Mouse (Mus musculus): ENCODE data around the gene Pdlim1. TPM values are rescaled to one million over a fixed set of nuclear protein-coding genes. Genes with fewer than 3 reads are reported as not detected.
"Not testable (repeated sequence)": the region's sequence is repeated elsewhere in the genome, so short reads cannot be mapped to it uniquely, and the experiment has no call there.

The Pdlim1 gene
- total RNA-seq, 2 experiments from 2014 or later, result 16.6 to 16.9 TPM

DNA sequence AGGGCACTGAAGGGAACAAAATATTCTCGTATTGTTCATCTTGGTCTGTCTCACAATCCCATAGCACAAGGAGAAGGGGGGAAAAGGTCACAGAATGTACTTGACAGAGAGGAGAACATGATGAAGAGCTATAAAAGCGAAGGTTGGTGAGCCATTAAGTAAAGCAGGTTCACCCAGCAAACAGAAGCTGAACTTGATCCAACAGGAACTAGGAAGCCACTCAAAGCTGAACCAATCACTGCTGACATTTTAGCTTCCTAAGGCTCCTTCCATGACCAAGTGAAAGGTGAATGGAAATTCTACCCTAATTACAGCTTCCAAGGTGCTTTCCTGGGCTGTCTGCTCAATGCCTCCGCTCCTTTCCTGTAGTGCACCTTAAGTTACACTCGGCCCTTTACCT lies 20.5 kb downstream of the Pdlim1 start:
- DNase-seq (ENCODE audit: low spot score in 2 of 2), result no peak
- intact Hi-C loops (cut with DNase I), result no loop called here

DNA sequence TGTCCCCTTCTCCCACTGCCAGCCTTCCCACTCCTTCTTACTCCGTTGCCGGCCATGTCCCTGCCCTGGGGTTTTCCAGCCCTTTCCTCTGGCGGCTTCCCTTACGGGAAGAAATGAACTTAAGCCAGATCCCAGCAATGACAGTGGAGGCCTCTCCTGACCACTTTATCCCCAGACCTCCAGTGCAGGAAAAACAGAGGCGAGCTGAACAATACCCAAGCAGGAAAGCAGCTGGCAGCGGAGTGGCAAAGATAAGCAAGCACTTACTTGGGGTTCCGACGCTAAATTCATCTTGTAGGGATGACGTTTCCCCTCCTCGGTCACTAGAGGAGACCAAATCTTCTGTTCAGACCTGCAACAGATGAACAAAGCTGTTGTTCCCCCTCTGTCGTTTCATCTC lies 22.3 kb downstream of the Pdlim1 start:
- intact Hi-C loops (cut with DNase I), result no loop called here
- no peak for DNase-seq (ENCODE audit: low spot score in 2 of 2)

DNA sequence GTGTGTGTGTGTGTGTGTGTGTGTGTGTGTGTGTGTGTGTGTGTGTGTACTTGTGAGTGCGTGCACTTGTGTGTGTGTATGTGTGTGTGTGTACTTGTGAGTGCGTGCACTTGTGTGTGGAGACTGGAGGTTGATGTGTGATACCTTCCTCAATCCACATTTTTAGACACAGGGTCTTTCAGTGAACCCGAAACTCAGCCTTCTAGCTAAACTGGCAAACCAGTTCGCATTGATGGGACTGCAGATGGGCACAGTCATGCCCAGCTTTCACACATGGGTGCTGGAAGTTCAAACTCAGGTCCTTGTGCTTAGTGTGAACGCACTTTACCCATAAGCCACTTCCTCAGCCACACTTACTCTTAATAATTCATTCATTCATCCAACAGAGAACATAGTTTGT lies 23.2 kb downstream of the Pdlim1 start:
- intact Hi-C loops (cut with DNase I), result no loop called here
- DNase-seq (ENCODE audit: low spot score in 2 of 2), result no peak

DNA sequence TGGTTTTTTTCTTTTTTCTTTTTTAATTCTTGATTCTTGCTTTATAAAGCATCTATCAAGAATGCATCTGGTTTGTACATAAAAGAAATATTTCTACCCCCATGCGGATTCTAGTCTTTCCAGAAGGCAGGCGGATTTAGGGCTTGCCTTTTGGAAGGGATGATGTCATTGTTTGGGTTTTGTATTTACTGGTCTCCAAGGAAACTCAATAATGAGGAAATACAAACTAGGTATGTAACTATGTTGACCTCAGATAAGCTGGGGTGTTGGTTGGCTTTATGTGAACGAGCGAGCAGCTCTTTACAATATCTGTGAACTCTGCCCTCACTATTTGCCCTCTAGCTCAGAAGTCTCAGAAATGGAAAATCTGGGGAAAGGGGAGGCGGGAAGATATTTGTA lies 24.4 kb downstream of the Pdlim1 start:
- intact Hi-C loops (cut with DNase I), result no loop called here
- no peak for DNase-seq (ENCODE audit: low spot score in 2 of 2)

DNA sequence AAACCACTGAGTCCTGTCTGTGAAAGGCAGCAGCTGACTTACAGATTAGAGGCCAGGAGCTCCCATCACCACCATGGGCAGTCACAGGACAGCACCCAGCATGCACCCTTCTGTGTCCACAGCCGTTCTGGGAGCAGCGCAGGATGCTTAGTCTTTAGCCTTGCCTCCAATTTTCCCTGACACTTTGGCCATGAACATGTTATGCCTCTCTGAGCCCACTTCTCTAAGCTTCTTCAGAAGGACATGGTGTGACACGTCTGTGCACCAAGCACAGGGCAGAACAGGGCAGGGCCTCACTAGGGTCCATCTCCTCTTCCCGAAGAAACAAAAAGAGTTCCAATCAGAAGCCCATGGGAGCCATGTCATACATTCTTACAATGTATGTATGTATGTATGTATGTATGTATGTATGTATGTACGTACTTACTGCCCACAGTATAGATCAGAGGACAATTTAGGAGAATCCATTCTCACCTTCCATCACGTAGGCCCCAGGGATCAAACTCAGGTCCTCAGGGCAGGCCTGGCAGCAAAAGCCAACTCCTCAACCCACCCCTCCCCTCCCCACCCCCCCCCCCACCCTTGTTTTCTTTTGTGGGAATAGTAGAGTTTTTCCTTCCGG lies 24.9 kb downstream of the Pdlim1 start:
- intact Hi-C loops (cut with DNase I), result no loop called here
- no peak for DNase-seq (ENCODE audit: low spot score in 2 of 2)

DNA sequence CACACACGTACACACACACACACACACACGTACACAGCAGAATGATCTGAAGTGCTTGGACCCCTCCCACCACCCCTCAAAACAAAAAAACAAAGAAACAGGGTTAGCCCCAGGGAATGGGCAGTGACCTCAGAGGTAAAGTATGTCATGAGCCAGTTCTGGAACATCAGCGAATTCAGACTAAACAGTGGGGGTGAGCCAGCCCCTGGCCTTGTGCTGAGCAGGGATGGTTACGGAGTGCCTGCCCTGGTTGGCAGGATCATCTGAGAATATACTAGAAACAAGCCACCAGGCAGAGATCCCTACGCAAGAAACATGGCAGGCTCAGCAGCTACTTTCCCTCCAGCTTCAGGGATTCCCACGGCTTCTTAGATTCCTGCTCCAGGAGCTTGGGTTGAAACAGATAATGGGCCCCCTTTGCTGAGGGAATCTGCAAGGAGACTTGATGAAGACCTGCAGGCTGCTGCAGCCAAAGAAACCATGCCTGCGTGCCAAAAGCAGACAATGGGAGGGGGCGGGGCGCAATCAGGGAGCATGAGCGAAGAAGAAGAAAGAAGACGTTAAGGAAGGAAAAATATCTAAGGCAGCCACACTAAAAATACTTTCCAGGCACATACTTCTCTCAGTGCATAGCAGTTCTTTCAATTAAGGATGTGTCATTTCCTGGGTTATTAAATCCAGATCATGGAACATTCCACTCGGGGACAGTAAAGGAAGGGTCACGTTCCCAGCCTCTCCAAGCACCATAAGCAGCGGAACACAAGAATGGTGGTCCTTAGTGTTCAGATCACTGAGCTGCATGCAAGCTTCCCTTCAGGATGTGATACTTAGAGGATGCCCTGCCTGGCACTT lies 30.6 kb downstream of the Pdlim1 start:
- intact Hi-C loops (cut with DNase I), result no loop called here
- peak in 1 of 2 experiments; percentile 34 for DNase-seq (ENCODE audit: low spot score in 2 of 2)

DNA sequence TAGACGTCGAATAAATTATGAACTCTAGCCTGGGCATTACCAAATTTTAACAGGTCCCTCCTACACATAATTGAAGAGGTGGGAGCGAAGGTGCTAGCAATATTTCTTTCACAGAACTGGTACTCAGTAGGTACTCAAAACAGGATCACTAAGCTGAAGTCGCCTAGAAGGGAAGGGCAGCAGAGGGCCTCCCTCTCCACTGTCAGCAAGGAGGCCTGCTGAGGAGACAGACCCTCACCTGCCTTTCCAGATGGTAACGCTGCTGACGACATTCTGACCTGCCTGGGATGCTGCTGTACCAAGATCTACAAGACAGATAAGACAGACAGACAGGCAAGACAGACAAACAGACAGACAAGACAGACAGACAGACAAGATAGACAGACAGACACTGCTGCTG lies 31.3 kb downstream of the Pdlim1 start:
- no peak for DNase-seq (ENCODE audit: low spot score in 2 of 2)
- intact Hi-C loops (cut with DNase I), result no loop called here

DNA sequence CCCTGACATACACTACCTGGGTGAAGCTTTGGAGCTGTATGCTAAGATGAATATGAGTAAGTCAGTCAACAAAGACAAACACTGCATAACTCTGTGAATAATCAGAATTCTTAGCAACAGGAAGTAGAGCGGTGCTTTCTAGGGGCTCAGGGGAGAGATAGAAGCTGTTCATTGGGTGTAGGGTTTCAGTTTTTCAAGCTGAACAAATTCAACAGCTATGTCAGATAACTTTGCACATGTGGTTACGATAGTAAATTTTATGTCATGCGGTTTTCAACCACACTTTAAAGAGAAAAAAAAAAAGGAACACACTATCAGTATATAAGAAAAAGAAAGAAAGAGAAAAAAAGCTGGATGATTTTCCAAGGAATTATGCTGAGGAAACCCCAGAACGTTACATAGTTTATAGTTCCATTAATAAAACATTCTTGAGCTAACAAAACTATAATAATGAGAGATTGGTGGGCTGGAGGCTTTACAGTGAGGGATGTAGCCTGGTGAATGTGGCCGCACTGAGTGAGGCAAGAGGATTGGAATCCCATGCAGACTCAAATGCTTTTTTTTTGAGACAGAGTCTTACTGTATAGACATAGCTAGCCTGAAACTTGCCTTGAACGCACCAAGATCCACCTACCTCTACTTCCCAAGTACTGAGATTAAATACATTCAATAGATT lies 33.3 kb downstream of the Pdlim1 start:
- intact Hi-C loops (cut with DNase I), result no loop called here
- DNase-seq (ENCODE audit: low spot score in 2 of 2), result no peak

DNA sequence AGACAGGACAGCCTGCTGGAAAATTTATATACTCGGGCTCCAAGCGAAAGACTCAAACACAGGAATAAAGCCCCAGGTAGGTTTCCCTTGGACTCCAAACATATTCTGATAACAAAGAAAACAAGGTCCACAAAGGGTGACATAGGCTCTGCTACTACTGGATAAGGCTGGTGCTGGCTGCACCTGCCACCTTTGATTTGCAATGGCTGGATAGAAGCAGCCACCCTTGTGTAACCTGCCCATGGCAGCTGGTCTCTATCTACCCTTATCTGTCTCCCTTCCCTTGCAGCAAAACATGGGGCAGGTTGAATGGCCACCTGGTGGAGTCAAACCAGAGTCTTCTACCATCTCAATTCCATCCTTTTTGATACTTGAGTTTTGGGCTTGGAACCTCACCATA lies 39.1 kb downstream of the Pdlim1 start:
- intact Hi-C loops (cut with DNase I), result no loop called here
- DNase-seq (ENCODE audit: low spot score in 2 of 2), result no peak

DNA sequence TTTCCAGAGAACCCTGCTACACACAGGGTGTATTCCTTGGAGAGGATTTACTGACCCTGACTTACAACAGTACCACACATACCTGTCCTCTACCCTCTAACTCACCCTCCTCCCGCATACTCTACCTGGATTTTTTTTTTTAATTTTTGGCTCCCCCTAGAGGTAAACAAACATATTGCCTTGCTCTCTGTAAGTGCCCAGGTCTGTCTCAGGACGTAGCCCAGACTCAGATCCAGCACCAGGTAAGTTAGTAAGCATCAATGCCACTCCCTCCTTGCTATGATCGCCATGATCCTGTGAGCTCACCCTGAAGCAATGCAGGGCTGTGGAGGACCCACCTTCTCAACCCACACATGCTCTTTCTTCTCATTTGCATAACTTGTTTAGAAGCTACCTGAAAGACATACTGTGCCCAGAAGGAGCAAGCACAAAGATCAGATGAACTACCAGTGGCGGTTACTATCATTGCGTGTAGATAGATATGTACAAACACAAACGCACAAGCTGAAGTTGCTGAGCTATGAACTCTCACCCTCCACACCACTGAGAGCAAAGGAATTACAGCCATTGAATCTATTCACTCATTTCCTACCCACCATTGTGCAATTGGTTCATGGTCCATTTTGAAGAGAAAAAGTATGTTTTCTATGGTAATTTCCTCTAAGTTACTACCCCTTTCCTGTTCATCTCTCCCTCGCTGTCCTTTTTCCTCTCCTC lies 39.7 kb downstream of the Pdlim1 start:
- intact Hi-C loops (cut with DNase I), result no loop called here

DNA sequence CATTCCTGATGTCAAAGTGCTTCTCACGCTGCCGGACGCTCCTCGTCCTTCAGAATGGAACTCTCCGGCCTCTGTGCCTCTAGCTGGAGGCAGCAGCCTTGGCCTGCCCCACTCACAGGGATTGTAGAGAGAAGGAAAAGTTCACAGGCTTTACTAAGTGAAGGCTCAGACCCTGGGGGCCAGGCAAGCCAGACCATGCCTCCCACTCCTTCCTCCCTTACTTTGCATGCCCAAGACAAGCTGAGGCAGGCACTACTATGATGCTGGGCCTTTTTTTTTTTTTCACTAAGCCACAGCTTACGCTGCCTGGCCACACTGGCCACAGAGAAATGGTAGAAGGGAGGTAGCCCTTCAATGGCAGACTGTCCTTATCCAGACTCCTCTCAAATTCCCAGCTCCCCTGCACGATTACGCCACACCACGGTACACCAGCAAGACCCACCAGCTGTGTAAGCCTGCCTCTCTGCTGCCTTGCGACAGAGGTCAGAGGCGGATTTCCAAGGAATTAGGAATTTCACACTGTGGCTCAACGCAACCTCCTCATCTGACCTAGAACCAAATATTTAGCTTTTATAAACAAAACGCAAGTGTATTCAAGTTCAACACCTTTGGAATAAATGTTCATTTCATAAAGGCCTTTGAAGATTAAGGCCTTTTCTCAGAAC lies 40.4 kb downstream of the Pdlim1 start:
- no peak for DNase-seq (ENCODE audit: low spot score in 2 of 2)

More for the DNA sequence above, 39.7 kb downstream of the Pdlim1 start:
- DNase-seq (ENCODE audit: low spot score in 2 of 2), result no peak

DNA sequence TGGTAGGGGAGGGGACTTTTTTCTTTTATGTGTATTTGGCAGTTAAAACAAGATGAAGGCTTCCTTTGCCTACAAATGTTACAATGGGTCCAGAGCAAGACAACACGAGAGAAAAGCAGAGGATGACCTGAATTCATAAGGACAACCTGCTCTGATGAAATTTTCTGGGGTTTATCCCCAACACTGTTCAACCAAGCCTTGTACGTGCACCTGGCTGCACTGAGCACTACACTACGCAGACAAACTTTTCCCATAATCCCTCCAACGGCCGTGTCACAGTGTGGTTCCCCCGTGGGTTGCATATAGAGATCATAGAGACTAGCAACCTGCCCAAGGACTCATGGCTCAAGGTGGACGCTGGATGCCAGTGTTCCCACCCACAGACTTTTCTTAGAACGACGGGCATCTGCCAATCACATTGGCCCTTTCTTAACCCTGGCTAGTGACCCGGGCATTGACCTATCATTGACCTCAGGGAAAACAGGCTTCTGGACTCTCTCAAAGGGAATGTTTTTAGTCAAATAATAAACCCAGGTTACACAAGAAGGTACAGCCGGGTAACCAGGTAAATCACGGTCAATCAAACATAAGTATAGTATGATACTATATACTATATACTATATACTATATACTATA lies 45.0 kb downstream of the Pdlim1 start:
- DNase-seq (ENCODE audit: low spot score in 2 of 2), result no peak
- intact Hi-C loops (cut with DNase I), result no loop called here

More for the DNA sequence above, 40.4 kb downstream of the Pdlim1 start:
- intact Hi-C loops (cut with DNase I), result no loop called here

DNA sequence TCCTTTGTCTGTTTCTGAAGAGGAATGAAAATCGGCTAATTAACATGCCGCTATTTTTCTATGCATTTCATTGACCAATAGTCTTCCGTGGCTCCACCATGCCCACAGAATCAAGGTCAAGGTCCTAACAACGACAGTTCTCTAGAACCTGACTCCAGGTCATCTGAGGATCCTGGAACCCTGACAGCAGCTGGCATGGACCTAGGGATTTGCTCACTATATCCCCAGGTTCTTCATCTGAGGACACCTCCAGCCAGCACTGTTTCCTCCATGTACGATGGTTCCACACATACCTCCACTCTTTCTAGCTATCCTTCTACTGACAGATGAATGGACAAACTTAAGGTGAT lies 45.9 kb downstream of the Pdlim1 start:
- intact Hi-C loops (cut with DNase I), result loop anchor here (1.0 kb wide), 1 partner anchor 1243 kb away; no protein-coding TSS in a partner anchor

DNA sequence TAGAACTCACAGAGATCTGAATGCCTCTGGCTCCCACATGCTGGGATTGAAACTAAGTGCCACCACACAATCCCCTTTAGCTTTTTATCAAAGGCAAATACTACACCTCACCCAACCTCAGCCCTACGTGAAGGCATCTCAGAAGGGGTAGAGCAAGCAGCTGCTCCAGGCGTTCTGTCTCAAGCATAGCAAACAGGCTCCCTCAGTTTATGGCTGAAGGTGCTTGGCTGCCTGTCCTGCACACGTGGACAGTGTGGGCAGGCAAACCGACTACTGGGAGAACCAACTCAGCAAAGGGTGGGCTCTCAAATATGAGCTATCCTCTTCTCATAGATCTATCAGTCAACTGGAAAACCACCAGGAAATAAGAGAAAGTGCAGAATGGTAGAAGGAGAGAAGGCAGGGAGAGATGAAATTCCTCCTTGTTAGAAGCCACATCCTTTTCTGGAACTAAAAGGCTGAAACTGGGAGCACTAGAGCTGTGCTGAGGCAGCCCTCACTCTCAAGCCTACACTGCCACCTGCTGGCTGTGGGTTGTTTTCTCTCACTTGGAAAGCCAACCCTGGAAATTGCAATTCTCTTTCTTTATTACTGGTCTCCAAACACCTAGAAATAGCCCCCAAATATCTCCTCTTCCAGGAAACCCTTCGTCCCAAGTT lies 46.4 kb downstream of the Pdlim1 start:
- intact Hi-C loops (cut with DNase I), result loop anchor here (1.0 kb wide), 1 partner anchor 1243 kb away; no protein-coding TSS in a partner anchor
- DNase-seq (ENCODE audit: low spot score in 2 of 2), result peak; percentile 76 to 86

More for the DNA sequence above, 45.9 kb downstream of the Pdlim1 start:
- no peak for DNase-seq (ENCODE audit: low spot score in 2 of 2)

DNA sequence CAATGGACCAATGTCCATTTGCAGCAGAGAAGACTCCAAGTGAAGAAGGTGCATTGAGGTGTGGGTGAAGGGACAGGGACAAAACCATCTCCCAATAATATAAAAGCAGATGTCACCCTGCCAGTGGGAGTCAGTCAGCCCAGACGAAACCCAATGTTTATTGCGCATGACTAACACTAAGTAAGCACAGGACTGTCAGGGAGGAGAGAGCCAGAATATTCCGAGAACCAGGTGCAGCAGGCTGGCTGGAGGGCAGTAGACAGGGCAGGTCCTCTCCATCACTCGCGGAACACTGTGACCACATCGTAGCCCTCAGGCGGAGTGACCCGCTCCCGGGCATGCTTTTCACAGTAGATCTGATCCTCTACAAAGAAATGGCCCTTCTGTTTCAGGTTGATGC lies 49.3 kb downstream of the Pdlim1 start:
- DNase-seq (ENCODE audit: low spot score in 2 of 2); intact Hi-C loops (cut with DNase I): not testable (repeated sequence)

DNA sequence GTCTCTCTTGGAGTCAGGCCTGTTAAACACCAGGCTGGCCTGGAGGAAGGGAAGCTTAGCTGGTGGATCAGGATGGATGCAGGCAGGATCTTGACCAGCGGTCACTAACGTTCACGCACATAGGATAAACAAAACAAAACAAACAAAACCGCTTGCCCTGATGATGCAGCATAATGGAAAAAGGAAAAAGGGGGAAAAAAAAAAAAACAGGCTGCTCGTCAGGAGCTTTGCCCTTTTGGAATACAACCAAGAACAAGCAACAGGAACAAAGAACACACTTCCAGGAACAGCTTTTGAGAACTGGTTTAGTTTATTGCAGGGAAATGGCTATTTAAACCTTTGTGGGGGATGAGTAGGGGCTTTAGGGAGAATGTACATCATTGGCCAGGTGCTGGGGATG lies 50.8 kb downstream of the Pdlim1 start:
- intact Hi-C loops (cut with DNase I), result no loop called here
- no peak for DNase-seq (ENCODE audit: low spot score in 2 of 2)

DNA sequence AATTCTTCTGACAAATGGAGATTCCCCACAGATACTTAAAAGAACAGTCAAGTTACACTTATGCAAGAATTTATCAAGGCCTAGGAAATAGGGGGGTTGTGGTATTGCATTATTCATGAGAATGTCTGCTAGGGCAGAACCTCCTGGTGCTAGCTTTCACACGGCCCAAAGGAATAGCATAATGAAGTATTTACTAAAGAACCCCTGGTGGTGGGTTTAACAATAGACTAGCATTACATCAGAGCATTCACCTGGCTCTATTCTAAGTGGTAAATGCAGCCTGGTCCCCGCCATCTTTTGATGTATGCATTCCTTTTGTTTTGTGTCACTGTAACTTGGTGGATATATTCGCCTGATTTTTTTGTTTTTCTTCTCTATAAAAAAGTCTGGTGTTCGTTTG lies 68.7 kb downstream of the Pdlim1 start:
- intact Hi-C loops (cut with DNase I); DNase-seq (ENCODE audit: low spot score in 2 of 2): not testable (repeated sequence)

DNA sequence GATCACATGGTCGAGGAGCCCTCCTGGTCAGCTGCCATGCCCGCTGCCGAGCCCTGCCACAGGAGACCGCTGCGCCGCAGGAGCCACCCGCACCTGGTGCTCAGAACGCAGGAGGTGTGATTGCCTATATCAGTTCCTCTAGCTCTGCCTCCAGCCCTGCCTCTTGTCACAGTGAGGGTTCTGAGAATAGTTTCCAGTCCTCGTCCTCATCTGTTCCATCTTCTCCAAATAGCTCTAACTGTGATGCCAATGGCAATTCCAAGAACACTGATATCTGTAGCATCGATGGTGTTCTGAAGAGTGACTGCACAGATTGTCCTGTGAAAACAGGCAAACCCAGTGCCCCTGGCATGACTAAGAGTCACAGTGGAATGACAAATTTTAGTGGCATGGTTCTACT lies 81.0 kb downstream of the Pdlim1 start:
- DNase-seq (ENCODE audit: low spot score in 2 of 2), result peak; percentile 5 to 31
- intact Hi-C loops (cut with DNase I), result no loop called here

Data from left cerebral cortex, postnatal 14 days (tissue).